Comparison of ENCODE assay signal across 15 mouse cellular contexts in genomic region chr4:63391322-63391721, GRCm38 (mm10). TPM values are rescaled to one million over a fixed set of nuclear protein-coding genes. Genes with fewer than 3 reads are reported as not detected.
A peak's percentile ranks its signal among the peaks of the same experiment; 100 is the strongest.
DNase-seq lines count a peak whose midpoint lies in the region; ATAC-seq and TF ChIP-seq lines count a peak whose summit lies in the region.
"Had no signal": no experiment of that assay in that cellular context is flagged by ENCODE, and none has a peak within 500 bp of the region (broad histone marks: within the 10 kb centered on the region; RNA-seq: fewer than 3 reads in every experiment).

No protein-coding gene starts in this region.

- TF ChIP-seq CTCF in liver, postnatal 0 days (IDR thresholded peaks at IDR 0.05; ENCODE audit: low read depth), result no peak
- TF ChIP-seq CTCF in CH12.LX (conservative IDR thresholded peaks at IDR 0.05 in 1 of 2, IDR thresholded peaks at IDR 0.05 in 1 of 2; ENCODE audit: low read depth in 2 of 2, low read length in 2 of 2), result no peak

- H3K36me3 ChIP-seq in liver, postnatal 0 days (replicated peaks; ENCODE audit: insufficient read depth, low read length), result peaks cover 28% of the 10 kb centered on the region
- peaks cover 40% of the 10 kb centered on the region for H3K36me3 ChIP-seq in liver, embryonic 12.5 days
- H3K36me3 ChIP-seq in CH12.LX (replicated peaks in 1 of 2; ENCODE audit: control insufficient read depth in 1 of 2, insufficient read depth in 1 of 2, low read length in 1 of 2), result peaks cover 80 to 94% of the 10 kb centered on the region in 2 experiments

- peak overlapping the region; percentile 27; the same call in 1 of the 2 replicates for H3K4me2 ChIP-seq in liver, postnatal 0 days (ENCODE audit: low read depth, low read length)
- H3K4me2 ChIP-seq in liver, embryonic 12.5 days, result no peak overlapping the region
- H3K4me2 ChIP-seq in CH12.LX (ENCODE audit: insufficient read depth, low read depth, poor library complexity, severe bottlenecking), result no peak overlapping the region
- H3K4me2 ChIP-seq: embryonic facial prominence, embryonic 13.5 days; hindbrain, embryonic 15.5 days; limb, embryonic 15.5 days; stomach, embryonic 15.5 days had no signal

- DNase-seq in liver, postnatal 0 days, result peak; percentile 53
- no peak for DNase-seq in CH12.LX (ENCODE audit: extremely low read depth)
- DNase-seq in right cerebral cortex, postnatal 10 days (ENCODE audit: low spot score in 2 of 2), result no peak
- DNase-seq in left cerebral cortex, postnatal 4 days, result no peak
- DNase-seq: cerebellum, adult 11-12 months; heart, adult 18-20 months had no signal

- no peak overlapping the region for H3K4me3 ChIP-seq in liver, postnatal 0 days (ENCODE audit: low read depth, low read length)
- no peak overlapping the region for H3K4me3 ChIP-seq in liver, embryonic 12.5 days
- H3K4me3 ChIP-seq in CH12.LX (replicated peaks in 1 of 3; ENCODE audit: low read depth in 2 of 3, low read length in 2 of 3, poor library complexity in 1 of 3), result no peak overlapping the region
- H3K4me3 ChIP-seq: embryonic facial prominence, embryonic 13.5 days; hindbrain, embryonic 15.5 days; layer of hippocampus, adult 2 months; limb, embryonic 15.5 days; myocyte; stomach, embryonic 15.5 days had no signal

- 41% methylated on average over 6 of the region's 6 CpGs for WGBS in liver, postnatal 0 days (ENCODE audit: insufficient replicate concordance)
- WGBS in liver, embryonic 12.5 days (ENCODE audit: insufficient replicate concordance), result 61% methylated on average over 6 of the region's 6 CpGs

- dilution Hi-C loops in CH12.LX (cut with MboI; ENCODE audit: extremely low pct_ligation_motif_present, extremely low pct_unique_long_range_greater_than_20kb, low sequenced_read_pairs), result no loop called here

- no peaks in the 10 kb centered on the region for H3K9me3 ChIP-seq in liver, postnatal 0 days (ENCODE audit: low read length)
- no peaks in the 10 kb centered on the region for H3K9me3 ChIP-seq in liver, embryonic 12.5 days (replicated peaks)
- no peaks in the 10 kb centered on the region for H3K9me3 ChIP-seq in CH12.LX (replicated peaks; ENCODE audit: low read length)
- H3K9me3 ChIP-seq: embryonic facial prominence, embryonic 13.5 days; hindbrain, embryonic 15.5 days; limb, embryonic 15.5 days; stomach, embryonic 15.5 days had no signal

- intact Hi-C loops in left cerebral cortex, postnatal 4 days (cut with DNase I), result no loop called here

- TF ChIP-seq POLR2A in CH12.LX (IDR thresholded peaks at IDR 0.05; ENCODE audit: low read depth, low read length), result no peak

- peaks cover 71% of the 10 kb centered on the region for H3K79me2 ChIP-seq in CH12.LX (replicated peaks; ENCODE audit: control insufficient read depth, extremely low read depth, insufficient read depth, poor library complexity, severe bottlenecking)

- H3K9ac ChIP-seq in liver, postnatal 0 days (replicated peaks), result no peak overlapping the region; the same call in 1 of the 2 replicates
- H3K9ac ChIP-seq in liver, embryonic 12.5 days, result no peak overlapping the region
- no peak overlapping the region for H3K9ac ChIP-seq in CH12.LX (ENCODE audit: insufficient read depth, low read depth)
- H3K9ac ChIP-seq: embryonic facial prominence, embryonic 13.5 days; hindbrain, embryonic 15.5 days; limb, embryonic 15.5 days; stomach, embryonic 15.5 days had no signal

- peaks cover 23% of the 10 kb centered on the region for H3K4me1 ChIP-seq in liver, postnatal 0 days (ENCODE audit: insufficient read depth)
- H3K4me1 ChIP-seq in liver, embryonic 12.5 days, result peaks cover 35% of the 10 kb centered on the region
- peaks cover 57 to 95% of the 10 kb centered on the region in 2 experiments for H3K4me1 ChIP-seq in CH12.LX (ENCODE audit: control insufficient read depth in 1 of 2, insufficient read depth in 2 of 2)

- peak; percentile 24 for ATAC-seq in liver, postnatal 0 days
- no peak for ATAC-seq in liver, embryonic 12.5 days
- ATAC-seq in common myeloid progenitor, adult 5-6 weeks (replicated peaks; ENCODE audit: low read depth, poor library complexity, severe bottlenecking), result peak; percentile 72
- ATAC-seq in neutrophil, adult 5-6 weeks (ENCODE audit: extremely low read depth, insufficient number of reproducible peaks, low FRiP score, poor library complexity, severe bottlenecking), result peak; percentile 33; the same call in 1 of the 2 replicates

- peak overlapping the region; percentile 65 for H3K27ac ChIP-seq in liver, postnatal 0 days (ENCODE audit: low read depth)
- H3K27ac ChIP-seq in liver, embryonic 12.5 days, result no peak overlapping the region
- peak overlapping the region; percentile 98 for H3K27ac ChIP-seq in CH12.LX (ENCODE audit: insufficient read depth, low read depth)
- H3K27ac ChIP-seq: embryonic facial prominence, embryonic 13.5 days; hindbrain, embryonic 15.5 days; layer of hippocampus, adult 2 months; limb, embryonic 15.5 days; stomach, embryonic 15.5 days had no signal

- no peak for TF ChIP-seq RAD21 in CH12.LX (IDR thresholded peaks at IDR 0.05; ENCODE audit: low read depth, low read length)

- TF ChIP-seq EP300 in liver, postnatal 0 days (IDR thresholded peaks at IDR 0.05; ENCODE audit: low read depth), result no peak
- no peak for TF ChIP-seq EP300 in CH12.LX (IDR thresholded peaks at IDR 0.05; ENCODE audit: low read length)

- no peaks in the 10 kb centered on the region for H3K27me3 ChIP-seq in liver, postnatal 0 days (ENCODE audit: insufficient read depth, low read length)
- no peaks in the 10 kb centered on the region for H3K27me3 ChIP-seq in liver, embryonic 12.5 days (replicated peaks)
- H3K27me3 ChIP-seq in CH12.LX (replicated peaks), result no peaks in the 10 kb centered on the region
- H3K27me3 ChIP-seq: embryonic facial prominence, embryonic 13.5 days; hindbrain, embryonic 15.5 days; limb, embryonic 15.5 days; stomach, embryonic 15.5 days had no signal

- in situ Hi-C loops in CH12.LX (cut with MboI; ENCODE audit: low pct_ligation_motif_present, low pct_unique_long_range_greater_than_20kb, low sequenced_read_pairs), result no loop called here

TF ChIP-seq in CH12.LX, 34 proteins besides CTCF, POLR2A, EP300 and RAD21:
- TF ChIP-seq NRF1 (IDR thresholded peaks at IDR 0.05; ENCODE audit: low read depth, low read length) (no peak), ELF1 (IDR thresholded peaks at IDR 0.05; ENCODE audit: low read depth, low read length) (peak; percentile 59)

RNA-seq across cellular contexts. Expression of gene Akna, which starts 11.8 kb away (rescaled TPM):
- 4.6 and 5.2 TPM in 2 replicates for polyA plus RNA-seq in liver, postnatal 0 days (2015; fragmentation: Nextera tagmentation; extraction: Ambion mirVana)
- 5.4 and 5.7 TPM in 2 replicates for polyA plus RNA-seq in liver, embryonic 12.5 days (2016; fragmentation: Nextera tagmentation; extraction: Ambion mirVana)
- total RNA-seq in CH12.LX (2012; rRNA removed), result 19.3 and 28.0 TPM in 2 replicates
- total RNA-seq in CH12.LX (2014; rRNA removed), result 5.1 and 6.5 TPM in 2 replicates
- 28.5 and 37.5 TPM in 2 replicates for polyA plus RNA-seq in CH12.LX (2012; ENCODE audit: insufficient read length, low read depth)
- 10.0 and 13.8 TPM in 2 replicates for total RNA-seq in common myeloid progenitor, adult 5-6 weeks (2017)
- 186 and 189 TPM in 2 replicates for total RNA-seq in neutrophil, adult 5-6 weeks (2017)
- 1 to 10 TPM; 6.1 to 6.9 TPM for total RNA-seq in left cerebral cortex, postnatal 4 days (2021)

RNA-seq across cellular contexts. Expression of gene Orm2, which starts 29.1 kb away (rescaled TPM):
- polyA plus RNA-seq in liver, postnatal 0 days (2015; fragmentation: Nextera tagmentation; extraction: Ambion mirVana), result not detected in 2 replicates
- polyA plus RNA-seq in liver, embryonic 12.5 days (2016; fragmentation: Nextera tagmentation; extraction: Ambion mirVana), result not detected in 2 replicates
- total RNA-seq in CH12.LX (2012; rRNA removed), result not detected in 2 replicates
- total RNA-seq in CH12.LX (2014; rRNA removed), result not detected in 2 replicates
- polyA plus RNA-seq in CH12.LX (2012; ENCODE audit: insufficient read length, low read depth), result 0.53 TPM in 1 of 2 replicates, not detected in the other
- total RNA-seq in common myeloid progenitor, adult 5-6 weeks (2017), result not detected in 2 replicates
- not detected in 2 replicates for total RNA-seq in neutrophil, adult 5-6 weeks (2017)
- total RNA-seq in left cerebral cortex, postnatal 4 days (2021), result not detected
- total RNA-seq: layer of hippocampus, adult 2 months had no signal
- polyA plus RNA-seq: embryonic facial prominence, embryonic 13.5 days; hindbrain, embryonic 15.5 days; myocyte; stomach, embryonic 15.5 days had no signal

RNA-seq across cellular contexts. Expression of gene Orm3, which starts 35.4 kb away (rescaled TPM):
- polyA plus RNA-seq in liver, postnatal 0 days (2015; fragmentation: Nextera tagmentation; extraction: Ambion mirVana), result not detected in 2 replicates
- not detected in 2 replicates for polyA plus RNA-seq in liver, embryonic 12.5 days (2016; fragmentation: Nextera tagmentation; extraction: Ambion mirVana)
- total RNA-seq in CH12.LX (2012; rRNA removed) (not detected in 2 replicates), CH12.LX (2014; rRNA removed) (not detected in 2 replicates)
- polyA plus RNA-seq in CH12.LX (2012; ENCODE audit: insufficient read length, low read depth), result 0.30 and 0.33 TPM in 2 replicates
- total RNA-seq in common myeloid progenitor, adult 5-6 weeks (2017), result not detected in 2 replicates
- total RNA-seq in neutrophil, adult 5-6 weeks (2017), result 0.86 TPM in 1 of 2 replicates, not detected in the other
- not detected for total RNA-seq in left cerebral cortex, postnatal 4 days (2021)
- total RNA-seq: layer of hippocampus, adult 2 months had no signal
- polyA plus RNA-seq: embryonic facial prominence, embryonic 13.5 days; hindbrain, embryonic 15.5 days; limb, embryonic 15.5 days; stomach, embryonic 15.5 days had no signal

RNA-seq across cellular contexts. Expression of gene Orm1, which starts 47.0 kb away (rescaled TPM):
- 2.5 and 4.5 TPM in 2 replicates for polyA plus RNA-seq in liver, postnatal 0 days (2015; fragmentation: Nextera tagmentation; extraction: Ambion mirVana)
- not detected in 2 replicates for polyA plus RNA-seq in liver, embryonic 12.5 days (2016; fragmentation: Nextera tagmentation; extraction: Ambion mirVana)
- total RNA-seq in CH12.LX (2012; rRNA removed) (not detected in 2 replicates), CH12.LX (2014; rRNA removed) (not detected in 2 replicates)
- not detected in 2 replicates for polyA plus RNA-seq in CH12.LX (2012; ENCODE audit: insufficient read length, low read depth)
- total RNA-seq in common myeloid progenitor, adult 5-6 weeks (2017), result 2.6 TPM in 1 of 2 replicates, not detected in the other
- not detected in 2 replicates for total RNA-seq in neutrophil, adult 5-6 weeks (2017)
- total RNA-seq in left cerebral cortex, postnatal 4 days (2021), result not detected
- total RNA-seq: layer of hippocampus, adult 2 months had no signal
- polyA plus RNA-seq: embryonic facial prominence, embryonic 13.5 days; hindbrain, embryonic 15.5 days; myocyte had no signal
